Mouse (Mus musculus): ENCODE measurements around the gene Rtl8c. TPM values are rescaled to one million over a fixed set of nuclear protein-coding genes. Genes with fewer than 3 reads are reported as not detected.

Rtl8c gene
- total RNA-seq, 2 experiments from 2014 or later: 175 to 185 TPM

Other genes with a start within 250 kb of the Rtl8c start
- 10 to 100 TPM; 15.5 to 15.6 TPM for gene Mospd1, start 237.5 kb upstream of the Rtl8c start, total RNA-seq (2021)
- gene Etd, start 173.1 kb upstream of the Rtl8c start, total RNA-seq (2021): not detected
- gene Gm14597, start 947 bp downstream of the Rtl8c start, total RNA-seq (2021): not detected
- 100 to 1,000 TPM; 277 to 348 TPM for gene Rtl8a, start 35.6 kb downstream of the Rtl8c start, total RNA-seq (2021)
- gene Rtl8b, start 62.4 kb downstream of the Rtl8c start, total RNA-seq (2021): 100 to 1,000 TPM; 232 to 245 TPM
- gene 4930502E18Rik, start 116.8 kb downstream of the Rtl8c start, total RNA-seq (2021): under 1 TPM; 0.32 TPM
- not detected for gene 1700013H16Rik, start 149.8 kb downstream of the Rtl8c start, total RNA-seq (2021)
- gene Zfp36l3, start 168.4 kb downstream of the Rtl8c start, total RNA-seq (2021): not detected
- 1 to 10 TPM; 1.3 TPM for gene Xlr, start 189.7 kb downstream of the Rtl8c start, total RNA-seq (2021)

Data from left cerebral cortex, postnatal 10 days (tissue).